Comparison of ENCODE assay signal across 27 mouse cellular contexts in the genomic region with DNA sequence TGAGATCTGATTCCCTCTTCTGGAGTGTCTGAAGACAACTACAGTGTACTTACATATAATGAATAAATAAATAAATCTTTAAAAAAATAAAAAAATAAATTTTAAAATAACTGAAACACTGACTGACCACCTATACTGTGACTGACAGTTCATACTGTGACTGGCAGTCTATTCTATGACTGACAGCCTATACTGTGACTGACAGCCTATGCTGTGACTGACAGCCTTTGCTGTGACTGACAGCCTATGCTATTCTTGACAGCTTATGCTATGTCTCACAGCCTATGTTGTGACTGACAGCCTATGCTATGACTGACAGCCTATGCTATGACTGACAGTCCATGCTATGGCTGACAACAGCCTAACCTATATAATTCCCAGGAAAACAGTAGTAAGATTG.
"Had no signal": no experiment of that assay in that cellular context is flagged by ENCODE, and none has a peak within 500 bp of the region (broad histone marks: within the 10 kb centered on the region; RNA-seq: fewer than 3 reads in every experiment).

No protein-coding gene starts in this region.

- H3K4me2 ChIP-seq: heart, embryonic 11.5 days; heart, embryonic 13.5 days; heart, embryonic 15.5 days; hindbrain, embryonic 13.5 days; hindbrain, embryonic 15.5 days; kidney, embryonic 15.5 days; limb, embryonic 13.5 days; limb, embryonic 15.5 days; liver, embryonic 12.5 days had no signal

- ATAC-seq: hindbrain, postnatal 0 days; intestine, embryonic 16.5 days; liver, embryonic 12.5 days had no signal

- H3K4me1 ChIP-seq: heart, embryonic 13.5 days; heart, embryonic 15.5 days; hindbrain, embryonic 15.5 days; kidney, embryonic 15.5 days; limb, embryonic 13.5 days; limb, embryonic 15.5 days; liver, embryonic 12.5 days had no signal

- H3K9ac ChIP-seq: heart, embryonic 13.5 days; heart, embryonic 15.5 days; hindbrain, embryonic 13.5 days; hindbrain, embryonic 15.5 days; kidney, embryonic 15.5 days; limb, embryonic 13.5 days; limb, embryonic 15.5 days; liver, embryonic 12.5 days; liver, embryonic 14.5 days had no signal

- H3K27me3 ChIP-seq: heart, embryonic 13.5 days; heart, embryonic 15.5 days; hindbrain, embryonic 13.5 days; hindbrain, embryonic 15.5 days; kidney, embryonic 15.5 days; limb, embryonic 15.5 days; liver, embryonic 12.5 days had no signal

- H3K4me3 ChIP-seq: heart, adult 2 months; heart, embryonic 13.5 days; heart, embryonic 15.5 days; hindbrain, embryonic 13.5 days; hindbrain, embryonic 15.5 days; kidney, embryonic 15.5 days; limb, embryonic 13.5 days; limb, embryonic 15.5 days; liver, embryonic 12.5 days had no signal

- H3K36me3 ChIP-seq: heart, embryonic 13.5 days; heart, embryonic 15.5 days; hindbrain, embryonic 13.5 days; hindbrain, embryonic 15.5 days; kidney, embryonic 15.5 days; limb, embryonic 13.5 days; limb, embryonic 15.5 days; liver, embryonic 12.5 days had no signal

- H3K27ac ChIP-seq: heart, adult 2 months; heart, embryonic 13.5 days; heart, embryonic 15.5 days; hindbrain, embryonic 13.5 days; hindbrain, embryonic 15.5 days; hindbrain, postnatal 0 days; kidney, embryonic 15.5 days; kidney, postnatal 0 days; limb, embryonic 13.5 days; limb, embryonic 15.5 days; liver, embryonic 12.5 days; liver, embryonic 14.5 days had no signal

- DNase-seq: gastrocnemius, postnatal 14 days; gastrocnemius, postnatal 36 days; heart, adult 11 months; heart, adult 2 months; heart, postnatal 14 days; heart, postnatal 36 days; kidney, adult 11 months; kidney, adult 2 months; kidney, adult 9 months; kidney, postnatal 14 days; kidney, postnatal 36 days; layer of hippocampus, adult 9-11 months; layer of hippocampus, postnatal 36 days; left cerebral cortex, postnatal 4 days had no signal

- H3K9me3 ChIP-seq: heart, embryonic 13.5 days; heart, embryonic 15.5 days; hindbrain, embryonic 13.5 days; hindbrain, embryonic 15.5 days; kidney, embryonic 15.5 days; limb, embryonic 13.5 days; limb, embryonic 15.5 days; liver, embryonic 12.5 days had no signal
